Mouse (Mus musculus) midbrain, embryonic 16.5 days (tissue): Measurements from ENCODE around the gene 1810010H24Rik. TPM values are rescaled to one million over a fixed set of nuclear protein-coding genes. Genes with fewer than 3 reads are reported as not detected.
"Not testable (repeated sequence)": the region's sequence is repeated elsewhere in the genome, so short reads cannot be mapped to it uniquely, and the experiment has no call there.

ENCODE experiments used
- ATAC-seq: fragments of 200-750 bp; cut with Nextera tagmentation; 2 replicates; pipeline ENCODE4 v1.8.0; 2017; ENCODE audit warnings: moderate TSS enrichment
- H3K27ac ChIP-seq: fragments of 300-500 bp; sonication (generic); 2 replicates; pipeline ENCODE4 v1.5.1; 2014; ENCODE audit warnings: mild to moderate bottlenecking, low read length, mixed read lengths
- H3K27me3 ChIP-seq: fragments of 300-500 bp; sonication (generic); 2 replicates; pipeline ENCODE4 v1.6.1; 2014; ENCODE audit warnings: low read depth, low read length, mixed read lengths; ENCODE audit not compliant: control insufficient read depth, insufficient read depth
- H3K36me3 ChIP-seq: fragments of 300-500 bp; sonication (generic); 2 replicates; pipeline ENCODE4 v1.6.1; 2014; ENCODE audit warnings: mild to moderate bottlenecking, low read length, moderate library complexity, mixed read lengths; ENCODE audit not compliant: control insufficient read depth, insufficient read depth
- H3K4me1 ChIP-seq: fragments of 300-500 bp; sonication (generic); 2 replicates; pipeline ENCODE4 v1.6.1; 2014; ENCODE audit warnings: mild to moderate bottlenecking, low read length, mixed read lengths; ENCODE audit not compliant: control insufficient read depth, insufficient read depth
- H3K4me2 ChIP-seq: fragments of 300-500 bp; sonication (generic); 2 replicates; pipeline ENCODE4 v1.6.1; 2014; ENCODE audit warnings: mild to moderate bottlenecking, low read length, mixed read lengths
- H3K4me3 ChIP-seq: fragments of 300-500 bp; sonication (generic); 2 replicates; pipeline ENCODE4 v1.5.1; 2014; ENCODE audit warnings: low read depth, mild to moderate bottlenecking, low read length, moderate library complexity, mixed read lengths
- H3K9ac ChIP-seq: fragments of 300-500 bp; sonication (generic); 2 replicates; pipeline ENCODE4 v1.6.1; 2014; ENCODE audit warnings: low read depth, low read length, mixed read lengths
- H3K9me3 ChIP-seq: fragments of 300-500 bp; sonication (generic); replicated peaks from 2 replicates; pipeline ENCODE4 v1.6.1; 2014; ENCODE audit warnings: mild to moderate bottlenecking, low read length, mixed read lengths; ENCODE audit not compliant: control insufficient read depth, poor library complexity, severe bottlenecking
- WGBS: fragments of 180-500 bp; shearing (Covaris S2); extraction: QIAGEN DNeasy Blood & Tissue Kit; methylation state at CpG from one replicate; pipeline ENCODE4 v1.1.7; 2014; 5-methylcytosine and 5-hydroxymethylcytosine counted together
- polyA plus RNA-seq: library from polyadenylated mRNA; unstranded; fragments of >200 nt; fragmentation: Nextera tagmentation; extraction: Ambion mirVana; gene quantifications from 2 replicates; pipeline ENCODE4 v1.2.1, GENCODE M21; 2015

Gene 1810010H24Rik
- 5.8 and 6.8 TPM in 2 replicates for polyA plus RNA-seq

- no peak for ATAC-seq
- Histone ChIP-seq H3K9ac (peak within 1 kb of the TSS; percentile 81), H3K27ac (peak within 1 kb of the TSS; percentile 44), H3K9me3 (no peaks in the 10 kb centered on the region), H3K4me2 (peak within 1 kb of the TSS; percentile 85), H3K36me3 (no peaks in the 10 kb centered on the region), H3K4me1 (peaks cover 20% of the 10 kb centered on the region), H3K4me3 (peak within 1 kb of the TSS; percentile 50), H3K27me3 (no peaks in the 10 kb centered on the region)
- under 1% methylated on average over 45 of the region's 45 CpGs for WGBS
These were observed at the start of gene 1810010H24Rik for GRCm38 (mm10) chr11:107025411-107026321. Gene 1810010H24Rik (plus strand): TSS chr11:107025681.

DNA sequence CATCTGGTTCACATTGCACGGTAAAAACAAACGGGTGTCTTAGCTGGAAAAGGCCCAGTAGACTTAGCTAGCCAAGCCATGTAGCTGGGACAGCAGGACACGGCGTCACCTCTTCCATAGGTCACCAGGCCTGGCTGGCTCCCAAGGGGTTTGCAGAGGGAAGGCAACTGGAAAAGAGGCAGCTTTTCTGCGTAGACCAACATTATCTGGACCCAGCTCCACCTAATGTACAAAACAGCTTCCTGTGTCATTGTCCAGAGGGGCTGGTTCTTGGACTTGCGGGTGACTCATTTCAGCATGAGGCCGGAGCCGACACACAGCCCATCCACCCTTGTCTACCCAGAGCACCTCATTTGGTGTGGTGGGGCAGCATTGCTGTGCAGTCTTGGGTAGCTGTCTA, 49.3 kb upstream of the 1810010H24Rik start:
- ATAC-seq, result no peak
- H3K4me1 ChIP-seq, result no peaks in the 10 kb centered on the region
- H3K27me3 ChIP-seq, result no peaks in the 10 kb centered on the region
- H3K4me2 ChIP-seq, result no peak overlapping the region
- H3K9ac ChIP-seq, result no peak overlapping the region
- H3K27ac ChIP-seq, result no peak overlapping the region
- H3K9me3 ChIP-seq, result no peaks in the 10 kb centered on the region
- 87% methylated on average over 8 of the region's 8 CpGs for WGBS
- H3K36me3 ChIP-seq, result no peaks in the 10 kb centered on the region
- no peak overlapping the region for H3K4me3 ChIP-seq

DNA sequence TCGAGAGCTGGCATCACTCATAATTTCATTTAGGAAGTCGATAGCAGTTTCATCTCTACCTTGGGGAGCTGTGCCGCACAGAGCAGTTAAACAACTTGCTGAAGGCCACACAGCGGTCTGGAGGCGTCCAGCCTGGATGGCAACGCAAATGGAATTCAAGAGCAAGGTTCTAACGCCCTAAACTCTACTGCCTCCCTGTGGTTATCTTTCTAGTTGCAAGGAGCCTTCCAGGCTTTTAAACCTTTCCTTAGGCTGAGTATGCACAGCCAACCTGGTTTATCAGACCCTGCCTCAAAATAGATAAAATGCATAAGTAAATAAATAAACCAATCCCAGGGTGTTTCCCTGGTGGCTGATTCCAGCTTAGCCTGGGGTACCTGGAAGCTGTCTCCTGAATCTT, 45.0 kb upstream of the 1810010H24Rik start:
- H3K36me3 ChIP-seq, result no peaks in the 10 kb centered on the region
- no peaks in the 10 kb centered on the region for H3K4me1 ChIP-seq
- ATAC-seq, result no peak

GRCm38 (mm10) chr11:106981787-106982186, 43.7 kb upstream of the 1810010H24Rik start:
- no peak overlapping the region for H3K4me2 ChIP-seq
- no peak overlapping the region for H3K4me3 ChIP-seq
- H3K27me3 ChIP-seq, result no peaks in the 10 kb centered on the region
- H3K4me1 ChIP-seq, result no peaks in the 10 kb centered on the region
- ATAC-seq, result no peak
- no peaks in the 10 kb centered on the region for H3K36me3 ChIP-seq
- WGBS, result 10% methylated on average over 1 of the region's 1 CpGs
- H3K27ac ChIP-seq, result no peak overlapping the region
- no peak overlapping the region for H3K9ac ChIP-seq
- no peaks in the 10 kb centered on the region for H3K9me3 ChIP-seq

More for the DNA sequence above, 45.0 kb upstream of the 1810010H24Rik start:
- Histone ChIP-seq H3K4me2 (no peak overlapping the region), H3K9ac (no peak overlapping the region), H3K27ac (no peak overlapping the region), H3K9me3 (no peaks in the 10 kb centered on the region), H3K4me3 (no peak overlapping the region), H3K27me3 (no peaks in the 10 kb centered on the region)
- WGBS, result 25% methylated on average over 7 of the region's 7 CpGs

DNA sequence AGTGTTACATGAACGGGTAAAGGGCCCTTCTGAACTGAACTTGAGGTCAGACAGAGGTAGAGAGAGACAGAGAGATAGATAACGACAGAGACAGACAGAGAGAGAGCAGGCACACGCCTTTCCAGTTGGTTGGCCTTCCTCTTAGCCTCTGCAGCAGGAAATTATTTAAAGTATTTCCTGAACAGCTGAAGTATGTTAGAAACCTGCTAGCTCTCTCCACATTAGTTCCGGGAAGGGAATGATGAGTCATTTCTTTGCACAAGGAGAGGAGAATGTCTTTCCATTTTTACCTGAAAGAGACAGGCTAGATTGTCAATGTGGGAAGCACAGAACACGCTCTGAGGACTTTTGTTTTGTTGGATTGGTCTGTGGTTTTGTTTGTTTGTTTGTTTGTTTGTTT, 43.1 kb upstream of the 1810010H24Rik start:
- 65% methylated on average over 5 of the region's 5 CpGs for WGBS
- ATAC-seq, result no peak
- no peak overlapping the region for H3K9ac ChIP-seq
- H3K36me3 ChIP-seq, result no peaks in the 10 kb centered on the region
- H3K27ac ChIP-seq, result no peak overlapping the region
- no peaks in the 10 kb centered on the region for H3K9me3 ChIP-seq
- no peaks in the 10 kb centered on the region for H3K4me1 ChIP-seq
- no peak overlapping the region for H3K4me2 ChIP-seq
- no peak overlapping the region for H3K4me3 ChIP-seq
- H3K27me3 ChIP-seq, result no peaks in the 10 kb centered on the region

DNA sequence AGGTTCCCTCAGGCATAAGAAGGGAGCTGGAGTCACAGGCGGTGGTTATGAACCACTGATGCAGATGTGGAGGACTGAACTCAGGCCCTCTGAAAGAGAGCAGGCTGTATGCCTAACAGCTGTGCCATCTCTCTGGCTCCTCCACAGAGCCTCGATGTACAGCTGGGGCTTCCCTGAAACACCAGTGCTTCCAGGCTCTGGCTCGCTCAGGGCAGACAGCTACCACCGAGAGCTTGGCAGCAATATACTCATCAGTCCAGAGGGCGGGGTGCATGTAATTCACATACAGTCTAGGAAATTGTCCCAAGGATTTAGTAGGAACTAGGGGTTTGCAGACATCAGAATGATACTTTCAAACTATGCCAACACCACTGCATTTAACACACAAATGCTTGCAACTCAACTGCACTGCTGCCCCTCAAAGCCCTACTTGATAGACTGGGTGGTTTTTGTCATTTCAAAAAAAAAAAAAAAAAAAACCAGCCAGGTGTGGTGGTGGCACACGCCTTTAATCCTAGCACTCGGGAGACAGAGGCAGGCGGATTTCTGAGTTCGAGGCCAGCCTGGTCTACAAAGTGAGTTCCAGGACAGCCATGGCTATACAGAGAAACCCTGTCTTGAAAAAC, 39.4 kb upstream of the 1810010H24Rik start:
- H3K4me2 ChIP-seq, H3K4me1 ChIP-seq, ATAC-seq, H3K27ac ChIP-seq, H3K9me3 ChIP-seq, H3K27me3 ChIP-seq, H3K9ac ChIP-seq, H3K4me3 ChIP-seq: not testable (repeated sequence)
- H3K36me3 ChIP-seq, result peaks cover 14% of the 10 kb centered on the region
- 86% methylated on average over 9 of the region's 9 CpGs for WGBS

- no peak overlapping the region for H3K27ac ChIP-seq
- ATAC-seq, result no peak
- H3K36me3 ChIP-seq, result peaks cover 16% of the 10 kb centered on the region
- no peaks in the 10 kb centered on the region for H3K9me3 ChIP-seq
- no peaks in the 10 kb centered on the region for H3K27me3 ChIP-seq
- H3K4me2 ChIP-seq, result no peak overlapping the region
- no peak overlapping the region for H3K4me3 ChIP-seq
- WGBS, result 86% methylated on average over 2 of the region's 2 CpGs
- no peak overlapping the region for H3K9ac ChIP-seq
- H3K4me1 ChIP-seq, result no peaks in the 10 kb centered on the region
These were observed 38.1 kb upstream of the 1810010H24Rik start for GRCm38 (mm10) chr11:106987384-106987783.

DNA sequence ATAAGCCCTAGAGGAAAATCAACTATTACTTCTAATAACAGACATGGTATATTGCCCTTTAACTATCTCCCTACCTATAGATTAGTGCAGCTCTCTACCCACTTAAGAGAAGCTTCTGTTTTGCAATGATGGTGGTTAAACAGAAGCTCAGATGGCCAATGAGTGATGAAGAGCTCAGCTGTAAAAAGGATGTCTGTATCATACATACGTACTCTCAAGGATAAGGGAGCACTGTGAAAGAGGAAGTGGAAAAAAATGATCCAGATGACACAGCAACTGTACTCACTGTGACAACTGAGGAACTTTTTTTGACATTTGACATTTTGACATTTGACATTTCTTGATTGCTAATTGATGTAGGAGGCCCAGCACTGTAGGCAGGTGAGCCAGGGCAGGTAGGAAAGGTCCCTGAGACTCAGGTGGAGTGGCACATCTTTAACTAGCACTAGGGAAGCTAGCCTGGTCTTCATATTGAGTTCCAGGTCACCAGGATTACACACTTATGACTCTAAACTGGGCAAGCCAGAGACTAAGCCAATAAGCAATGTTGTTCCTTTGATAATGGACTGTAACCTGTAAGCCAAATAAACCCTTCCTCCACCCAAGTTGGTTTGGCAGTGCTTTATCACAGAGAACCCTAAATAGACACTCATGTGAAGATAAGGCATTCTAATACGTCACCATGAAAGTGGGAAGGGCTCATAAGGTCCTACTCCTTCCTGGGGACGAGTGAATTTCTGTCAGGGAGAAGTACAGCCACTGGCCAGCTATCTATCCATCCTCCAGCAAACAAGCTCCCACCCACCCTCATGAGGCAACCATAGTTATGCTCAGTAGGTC, 31.0 kb upstream of the 1810010H24Rik start:
- Histone ChIP-seq H3K9ac (no peak overlapping the region), H3K27ac (no peak overlapping the region), H3K4me3 (no peak overlapping the region), H3K4me1 (peaks cover 12% of the 10 kb centered on the region), H3K4me2 (no peak overlapping the region), H3K9me3 (no peaks in the 10 kb centered on the region), H3K36me3 (peaks cover 23% of the 10 kb centered on the region), H3K27me3 (no peaks in the 10 kb centered on the region)
- WGBS, result 90% methylated on average over 3 of the region's 3 CpGs
- ATAC-seq, result no peak
